Mouse (Mus musculus) stomach, postnatal 0 days (tissue): ENCODE measurements around the gene Mettl15.

ENCODE experiments used
- CTCF ChIP-seq: IDR thresholded peaks from 2 replicates; pipeline ENCODE4 v1.5.1; 2016; ENCODE audit warnings: antibody characterized with exemption, low read depth, mild to moderate bottlenecking, moderate library complexity
- EP300 ChIP-seq: optimal IDR thresholded peaks from 2 replicates; pipeline ENCODE3; 2016; ENCODE audit warnings: antibody characterized with exemption

DNA sequence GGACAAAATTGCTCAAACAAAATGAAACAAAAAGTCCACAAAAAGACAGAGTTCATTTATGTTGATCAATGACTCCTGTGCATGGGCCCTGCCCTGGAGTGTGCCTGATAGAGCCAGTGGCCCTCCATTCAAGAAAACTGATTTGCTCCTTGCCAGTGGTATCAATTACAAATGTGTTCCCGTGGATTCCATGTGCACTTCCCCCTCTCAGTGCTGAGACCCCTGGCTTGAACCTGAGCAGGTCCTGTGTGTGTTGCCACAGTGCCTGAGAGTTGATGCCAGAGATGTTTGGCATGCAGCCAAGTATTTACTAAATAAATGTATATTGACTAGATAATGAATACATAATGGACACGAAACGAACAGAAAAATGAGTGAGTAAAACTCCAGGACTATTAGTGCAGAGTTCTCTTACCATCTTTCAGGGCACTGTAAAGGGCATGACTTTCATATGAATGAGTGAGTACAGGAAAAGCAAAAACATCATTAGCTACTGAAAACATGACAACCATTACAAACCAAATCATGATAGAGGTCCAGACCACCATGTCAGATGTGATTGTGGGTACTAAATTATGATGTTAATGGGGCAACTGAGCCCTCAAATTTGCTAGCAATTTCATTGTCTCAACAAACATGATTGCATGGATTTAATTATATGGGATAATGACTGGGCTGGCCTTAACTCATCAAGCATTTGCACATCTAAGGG, 174.6 kb downstream of the Mettl15 start:
- no peak for TF ChIP-seq CTCF
- TF ChIP-seq EP300, result no peak
